Mouse (Mus musculus) brain, embryonic 14.5 days (tissue): ENCODE data around the gene Rangap1. TPM values are rescaled to one million over a fixed set of nuclear protein-coding genes. Genes with fewer than 3 reads are reported as not detected.
A peak's percentile ranks its signal among the peaks of the same experiment; 100 is the strongest.

Experiments used
- DNase-seq: peaks from one replicate; pipeline ENCODE4 v3.0.0-alpha.2; 2011; ENCODE audit warnings: low read depth
- CTCF ChIP-seq: fragments of 200-500 bp; IDR thresholded peaks from 2 replicates; pipeline ENCODE4 v1.5.1; 2012; ENCODE audit warnings: inconsistent platforms, mild to moderate bottlenecking, moderate library complexity, borderline replicate concordance; ENCODE audit not compliant: insufficient read depth, insufficient read length; ENCODE audit errors: extremely low read depth
- POLR2A ChIP-seq: fragments of 200-500 bp; IDR thresholded peaks from 2 replicates; pipeline ENCODE4 v1.6.1; 2012; ENCODE audit warnings: mild to moderate bottlenecking, inconsistent platforms, borderline replicate concordance; ENCODE audit not compliant: poor library complexity, insufficient read depth, insufficient read length, severe bottlenecking; ENCODE audit errors: extremely low read depth
- polyA plus RNA-seq: library from polyadenylated mRNA; depleted of rRNA; stranded (reverse); fragments of >200 nt; gene quantifications from 2 replicates; pipeline ENCODE4 v1.2.3, GENCODE M21; 2012; rRNA removed

The Rangap1 gene
- polyA plus RNA-seq, 1 experiment = 131 TPM

DNA sequence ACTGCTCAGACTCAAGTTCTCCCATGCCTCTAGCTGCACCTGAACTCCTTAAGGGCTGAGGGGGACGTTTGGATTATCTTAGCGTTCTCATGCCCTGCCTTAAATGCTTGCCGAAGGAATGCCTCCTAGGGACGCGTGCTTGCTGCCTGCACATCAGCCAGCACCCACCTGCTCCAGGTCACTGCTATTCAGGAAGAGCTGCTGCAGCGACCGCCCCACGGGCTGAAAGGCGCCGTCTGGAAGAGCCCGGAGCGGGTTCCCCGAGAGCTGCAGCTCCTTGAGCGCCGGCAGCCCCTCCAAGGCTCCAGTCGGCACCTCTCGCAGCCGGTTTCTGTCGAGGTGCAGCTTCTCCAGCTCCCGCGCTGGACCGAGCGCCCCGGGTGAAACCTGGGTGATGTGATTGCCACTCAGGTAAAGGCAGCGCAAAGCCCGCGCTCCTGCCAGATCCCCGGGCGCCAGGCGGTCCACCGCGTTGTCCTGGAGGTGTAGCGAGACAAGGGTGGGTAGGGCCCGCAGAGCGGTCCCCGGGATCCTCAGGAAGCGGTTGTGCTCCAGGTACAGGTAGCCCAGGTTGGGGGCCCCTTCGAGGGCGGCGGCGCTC is 51.9 kb downstream of the Rangap1 start:
- DNase-seq = no peak
- no peak for TF ChIP-seq POLR2A
- TF ChIP-seq CTCF = no peak

DNA sequence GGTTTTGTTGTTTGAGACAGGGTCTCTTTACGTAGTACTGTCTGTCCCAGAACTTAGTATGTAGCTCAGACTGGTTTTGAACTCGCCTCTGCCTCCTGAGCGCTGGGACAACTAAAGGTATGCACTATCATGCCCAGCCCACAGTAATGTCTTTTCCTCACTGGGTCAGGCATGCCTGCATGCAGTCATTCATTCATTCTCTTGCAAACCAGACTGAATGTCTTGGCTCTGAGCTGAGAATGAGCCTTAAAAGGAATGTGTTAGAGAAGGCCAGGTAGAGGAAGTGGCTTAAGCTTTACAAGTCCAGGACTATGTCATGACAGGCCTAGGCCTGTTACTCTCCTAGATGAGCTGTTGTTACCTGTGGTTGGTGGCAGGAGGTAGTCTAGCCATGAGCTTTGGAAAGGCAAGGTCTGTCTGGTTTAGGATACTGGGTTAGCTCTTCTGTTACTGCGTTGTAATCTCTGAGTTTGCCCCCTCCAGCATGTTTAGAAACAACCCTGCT is 65.0 kb downstream of the Rangap1 start:
- DNase-seq = no peak
- no peak for TF ChIP-seq POLR2A
- no peak for TF ChIP-seq CTCF

DNA sequence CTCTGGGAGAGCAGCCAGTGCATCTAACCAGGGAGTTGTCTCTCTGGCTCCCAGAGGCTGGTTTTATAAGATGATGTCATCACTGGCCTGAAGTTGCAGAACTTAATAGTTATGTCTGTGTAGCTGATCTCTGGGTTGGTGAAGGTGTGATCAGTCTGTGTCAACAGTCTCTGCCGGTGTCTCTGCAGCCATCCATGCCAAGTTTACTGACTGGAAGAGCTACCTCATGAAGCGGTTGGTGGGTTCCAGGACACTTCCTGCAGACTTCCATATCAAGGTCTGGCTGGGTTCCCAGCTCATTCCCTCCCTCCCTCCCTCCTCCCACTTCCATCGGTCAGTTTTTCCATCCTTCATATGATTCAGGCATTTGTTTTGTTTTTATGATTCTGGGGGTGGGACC is 68.7 kb downstream of the Rangap1 start:
- no peak for DNase-seq
- TF ChIP-seq POLR2A (no peak), CTCF (no peak)

DNA sequence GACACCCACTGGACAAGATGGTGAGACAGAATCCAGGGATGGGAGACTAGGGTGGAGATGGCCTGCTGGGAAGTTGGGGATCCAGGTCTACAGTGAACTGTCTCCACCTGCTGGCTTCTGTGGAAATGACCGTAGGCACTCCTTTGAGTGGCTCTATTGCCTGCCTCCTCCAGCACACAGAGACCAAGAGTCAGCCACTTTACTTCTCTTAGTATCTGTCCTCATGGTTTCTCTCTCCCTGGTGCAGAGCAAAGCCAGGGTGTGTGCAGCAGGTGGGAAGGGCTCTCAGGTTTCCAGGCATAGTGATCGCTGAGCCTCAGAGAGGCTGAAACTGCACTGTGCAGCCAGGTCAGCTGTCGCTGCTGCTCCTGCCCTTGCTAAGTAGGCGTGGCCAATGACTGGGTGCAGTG is 75.1 kb downstream of the Rangap1 start:
- TF ChIP-seq CTCF = peak; percentile 69
- no peak for TF ChIP-seq POLR2A
- DNase-seq = peak; percentile 53

DNA sequence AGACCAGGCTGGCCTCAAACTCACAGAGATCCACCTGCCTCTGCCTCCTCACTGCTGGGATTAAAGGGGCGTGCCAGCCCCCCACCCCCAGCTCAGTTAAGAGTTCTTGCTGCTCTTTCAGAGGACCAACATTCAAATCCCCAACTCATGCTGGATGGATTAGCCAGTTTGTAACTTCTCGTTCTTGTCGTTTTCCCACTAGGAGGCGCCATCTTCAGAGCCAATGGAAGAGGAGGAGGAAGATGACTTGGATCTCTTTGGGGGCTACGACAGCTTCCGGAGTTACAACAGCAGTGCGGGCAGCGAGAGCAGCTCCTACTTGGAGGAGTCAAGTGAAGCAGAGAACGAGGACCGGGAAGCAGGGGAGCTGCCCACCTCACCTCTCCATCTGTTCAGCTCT is 78.4 kb downstream of the Rangap1 start:
- DNase-seq = no peak
- TF ChIP-seq POLR2A = no peak
- TF ChIP-seq CTCF = 0 out of 2 replicates have a peak, but pooled peaks have one; percentile 6

DNA sequence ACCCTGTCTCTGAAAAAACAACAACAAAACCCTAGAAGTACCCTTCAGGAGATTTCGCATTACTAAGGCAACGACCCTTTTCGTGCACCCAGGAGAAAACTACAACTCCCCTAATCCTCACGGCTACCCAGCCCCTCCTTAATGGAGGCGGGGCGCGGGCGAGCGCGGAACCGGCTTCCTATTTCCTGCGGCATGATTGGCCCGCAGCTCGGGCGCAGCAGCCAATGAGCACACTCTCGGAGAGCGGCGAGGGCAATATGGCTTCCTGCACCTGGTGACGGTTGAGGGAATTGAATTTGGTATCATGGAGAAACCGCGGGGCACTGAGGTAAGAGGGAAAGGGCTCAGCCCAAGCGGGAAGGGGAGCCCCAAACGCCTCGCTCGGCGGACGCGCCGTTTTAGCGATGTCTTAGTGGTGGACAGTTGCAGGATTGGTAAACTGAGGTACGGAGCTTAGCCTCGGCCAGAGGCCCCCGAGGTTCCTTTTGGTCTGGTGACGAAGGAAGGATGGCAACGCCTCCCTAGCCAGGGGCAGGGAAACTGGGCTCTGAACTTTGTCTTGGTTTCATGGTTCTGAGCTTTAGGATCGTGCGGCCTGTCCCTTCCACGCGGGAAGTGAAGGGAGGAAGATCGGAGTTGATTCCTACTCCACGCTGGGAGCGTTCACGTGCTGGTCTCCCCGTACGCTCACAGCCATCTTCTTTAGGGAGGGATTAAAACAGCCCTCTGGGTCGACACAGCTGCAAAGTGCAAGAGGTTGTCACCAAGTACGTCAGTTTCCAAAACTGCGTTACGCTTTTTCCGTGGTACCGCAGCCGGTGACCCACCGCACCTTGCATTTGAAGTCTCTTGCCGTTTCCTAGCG is 81.4 kb downstream of the Rangap1 start, which contains the start of gene L3mbtl2:
Gene L3mbtl2, plus strand, starts transcription at position 193 of the 865 bp plus-strand sequence.
- TF ChIP-seq CTCF = peak; percentile 38; the same call in 1 of the 2 replicates
- TF ChIP-seq POLR2A = peak; percentile 21; the same call in 1 of the 2 replicates
- DNase-seq = peak; percentile 98

DNA sequence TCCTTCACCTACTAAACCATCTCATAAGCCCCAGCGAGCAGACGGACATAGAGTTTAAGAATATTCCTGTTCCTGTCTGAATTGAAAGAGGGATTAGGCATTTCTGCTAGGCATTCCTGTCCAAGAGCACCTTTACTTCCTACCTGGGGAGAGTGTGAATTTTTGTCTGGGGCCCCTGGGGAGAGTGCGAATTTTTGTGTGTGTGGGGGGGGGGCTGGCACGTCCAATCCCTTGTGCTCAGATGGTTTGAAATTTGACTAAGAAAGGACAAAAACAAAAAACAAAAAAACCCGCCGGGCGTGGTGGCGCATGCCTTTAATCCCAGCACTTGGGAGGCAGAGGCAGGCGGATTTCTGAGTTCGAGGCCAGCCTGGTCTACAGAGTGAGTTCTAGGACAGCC is 82.0 kb downstream of the Rangap1 start:
- DNase-seq = no peak
- no peak for TF ChIP-seq CTCF
- no peak for TF ChIP-seq POLR2A

DNA sequence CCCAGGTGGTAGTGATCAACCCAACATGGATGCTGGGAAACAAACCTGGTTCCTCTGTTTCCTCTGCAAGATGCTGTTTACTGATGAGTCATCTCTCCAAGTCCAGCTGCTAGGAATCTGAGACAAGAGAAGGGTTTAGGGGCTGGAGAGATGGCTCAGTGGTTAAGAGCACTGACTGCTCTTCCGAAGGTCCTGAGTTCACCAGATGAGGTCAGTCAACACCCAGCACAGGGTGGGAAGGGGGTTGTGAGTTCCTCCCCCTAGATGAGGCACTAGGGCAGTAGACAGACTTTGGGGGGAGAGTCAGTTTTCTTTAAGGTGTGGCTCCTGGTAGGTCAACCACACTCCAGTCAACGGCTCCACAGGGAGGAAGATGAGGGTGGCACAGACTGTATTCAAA is 83.6 kb downstream of the Rangap1 start:
- no peak for TF ChIP-seq POLR2A
- TF ChIP-seq CTCF = no peak
- no peak for DNase-seq

Other genes with a start within 250 kb of the Rangap1 start
- gene Ep300, start 160.2 kb downstream of the Rangap1 start, polyA plus RNA-seq = 33.5 and 64.0 TPM in 2 replicates
- 24.8 and 25.7 TPM in 2 replicates for gene L3mbtl2, start 81.6 kb downstream of the Rangap1 start, polyA plus RNA-seq
- 14.8 and 14.9 TPM in 2 replicates for gene Chadl, start 48.2 kb downstream of the Rangap1 start, polyA plus RNA-seq
- 80.6 and 102 TPM in 2 replicates for gene Zc3h7b, start 473 bp downstream of the Rangap1 start, polyA plus RNA-seq
- 35.5 and 38.0 TPM in 2 replicates for gene Tef, start 56.9 kb upstream of the Rangap1 start, polyA plus RNA-seq
- 15.4 and 15.7 TPM in 2 replicates for gene Tob2, start 113.3 kb upstream of the Rangap1 start, polyA plus RNA-seq
- gene Phf5a, start 126.4 kb upstream of the Rangap1 start, polyA plus RNA-seq = 85.1 and 103 TPM in 2 replicates
- gene Aco2, start 126.8 kb upstream of the Rangap1 start, polyA plus RNA-seq = 262 and 283 TPM in 2 replicates
- 30.8 and 34.4 TPM in 2 replicates for gene Polr3h, start 180.7 kb upstream of the Rangap1 start, polyA plus RNA-seq
- 89.4 and 128 TPM in 2 replicates for gene Csdc2, start 191.2 kb upstream of the Rangap1 start, polyA plus RNA-seq
- 75.6 and 78.9 TPM in 2 replicates for gene Pmm1, start 215.4 kb upstream of the Rangap1 start, polyA plus RNA-seq
- gene 1700029P11Rik, start 235.0 kb upstream of the Rangap1 start, polyA plus RNA-seq = not detected in 2 replicates
- 22.5 and 27.6 TPM in 2 replicates for gene Xrcc6, start 242.3 kb upstream of the Rangap1 start, polyA plus RNA-seq